Mouse (Mus musculus) intestine, postnatal 0 days (tissue): ENCODE results near the gene Lgals7. TPM values are rescaled to one million over a fixed set of nuclear protein-coding genes. Genes with fewer than 3 reads are reported as not detected.
A peak's percentile ranks its signal among the peaks of the same experiment; 100 is the strongest.

Experiments
- ATAC-seq: fragments of 200-750 bp; cut with Nextera tagmentation; 2 replicates; pipeline ENCODE4 v1.8.0; 2017; ENCODE audit warnings: mild to moderate bottlenecking, moderate TSS enrichment, moderate library complexity
- H3K27ac ChIP-seq: fragments of 300-500 bp; sonication (generic); 2 replicates; pipeline ENCODE4 v1.5.1; 2014; ENCODE audit warnings: mild to moderate bottlenecking, low read depth, low read length, moderate library complexity
- H3K27me3 ChIP-seq: fragments of 300-500 bp; sonication (generic); replicated peaks from 2 replicates; pipeline ENCODE4 v1.6.1; 2014; ENCODE audit warnings: low read length, mixed read lengths; ENCODE audit not compliant: control insufficient read depth, insufficient read depth
- H3K36me3 ChIP-seq: fragments of 300-500 bp; sonication (generic); 2 replicates; pipeline ENCODE4 v1.6.1; 2014; ENCODE audit warnings: mild to moderate bottlenecking, moderate library complexity; ENCODE audit not compliant: control insufficient read depth, insufficient read depth
- H3K4me1 ChIP-seq: fragments of 300-500 bp; sonication (generic); replicated peaks from 2 replicates; pipeline ENCODE4 v1.6.1; 2014; ENCODE audit warnings: antibody characterized with exemption, low read length, mixed read lengths; ENCODE audit not compliant: control insufficient read depth, insufficient read depth
- H3K4me2 ChIP-seq: fragments of 300-500 bp; sonication (generic); replicated peaks from 2 replicates; pipeline ENCODE4 v1.6.1; 2014; ENCODE audit warnings: low read depth, mild to moderate bottlenecking, moderate library complexity
- H3K4me3 ChIP-seq: fragments of 300-500 bp; sonication (generic); 2 replicates; pipeline ENCODE4 v1.5.1; 2014; ENCODE audit warnings: low read depth, low read length
- H3K9ac ChIP-seq: fragments of 300-500 bp; sonication (generic); 2 replicates; pipeline ENCODE4 v1.6.1; 2014; ENCODE audit warnings: mild to moderate bottlenecking, low read depth, low read length
- H3K9me3 ChIP-seq: fragments of 300-500 bp; sonication (generic); 2 replicates; pipeline ENCODE4 v1.6.1; 2016; ENCODE audit warnings: mixed run types; ENCODE audit not compliant: control insufficient read depth
- CTCF ChIP-seq: sonication (generic); IDR thresholded peaks from 2 replicates; pipeline ENCODE4 v1.5.1; 2016; ENCODE audit warnings: low read depth, mild to moderate bottlenecking, control low read depth, antibody characterized with exemption, moderate library complexity
- WGBS: fragments of 180-500 bp; shearing (Covaris S2); extraction: QIAGEN DNeasy Blood & Tissue Kit; methylation state at CpG from one replicate; pipeline ENCODE4 v1.1.7; 2014; 5-methylcytosine and 5-hydroxymethylcytosine counted together
- polyA plus RNA-seq: library from polyadenylated mRNA; unstranded; fragments of >200 nt; fragmentation: Nextera tagmentation; extraction: Ambion mirVana; gene quantifications from 2 replicates; pipeline ENCODE4 v1.2.1, GENCODE M21; 2015

Gene Lgals7
- polyA plus RNA-seq, 1 experiment from 2014 or later = 2.0 TPM

- WGBS = 2% methylated on average over 22 of the region's 27 CpGs
- no peaks in the 10 kb centered on the region for H3K9me3 ChIP-seq
- no peak overlapping the region for H3K9ac ChIP-seq
- H3K27ac ChIP-seq = no peak overlapping the region
- peak overlapping the region; percentile 25 for H3K4me3 ChIP-seq
- H3K36me3 ChIP-seq = peaks cover 24% of the 10 kb centered on the region
- H3K27me3 ChIP-seq = peaks cover 15% of the 10 kb centered on the region
- no peaks in the 10 kb centered on the region for H3K4me1 ChIP-seq
- 0 out of 2 replicates have a peak, but pooled peaks have one; percentile 5 for ATAC-seq
- TF ChIP-seq CTCF = no peak
- peak overlapping the region; percentile 61 for H3K4me2 ChIP-seq
Observed at GRCm38 (mm10) chr7:28888701-28889161, 25.1 kb downstream of the Lgals7 start.

- no peak overlapping the region for H3K27ac ChIP-seq
- no peak overlapping the region for H3K4me2 ChIP-seq
- WGBS = 81% methylated on average over 17 of the region's 17 CpGs
- no peaks in the 10 kb centered on the region for H3K9me3 ChIP-seq
- TF ChIP-seq CTCF = no peak
- peaks cover 63% of the 10 kb centered on the region for H3K36me3 ChIP-seq
- H3K4me1 ChIP-seq = no peaks in the 10 kb centered on the region
- no peak overlapping the region for H3K4me3 ChIP-seq
- no peak overlapping the region for H3K9ac ChIP-seq
- ATAC-seq = no peak
- peaks cover 7% of the 10 kb centered on the region for H3K27me3 ChIP-seq
Observed at GRCm38 (mm10) chr7:28892601-28893000, 28.9 kb downstream of the Lgals7 start.

GRCm38 (mm10) chr7:28893643-28894265 is 30.1 kb downstream of the Lgals7 start:
- Histone ChIP-seq H3K9ac (no peak overlapping the region), H3K9me3 (no peaks in the 10 kb centered on the region), H3K27ac (no peak overlapping the region), H3K36me3 (peaks cover 74% of the 10 kb centered on the region), H3K4me1 (no peaks in the 10 kb centered on the region), H3K27me3 (peaks cover 1% of the 10 kb centered on the region; the same call in 1 of the 2 replicates), H3K4me3 (no peak overlapping the region), H3K4me2 (no peak overlapping the region)
- no peak for ATAC-seq
- peak; percentile 81 for TF ChIP-seq CTCF
- 46% methylated on average over 7 of the region's 7 CpGs for WGBS

- WGBS = 58% methylated on average over 5 of the region's 5 CpGs
- no peaks in the 10 kb centered on the region for H3K27me3 ChIP-seq
- ATAC-seq = no peak
Observed at GRCm38 (mm10) chr7:28894942-28895341, 31.3 kb downstream of the Lgals7 start.

GRCm38 (mm10) chr7:28897661-28898060 is 34.0 kb downstream of the Lgals7 start:
- no peak overlapping the region for H3K27ac ChIP-seq
- no peaks in the 10 kb centered on the region for H3K27me3 ChIP-seq
- no peaks in the 10 kb centered on the region for H3K4me1 ChIP-seq
- peaks cover 98% of the 10 kb centered on the region for H3K36me3 ChIP-seq
- H3K4me3 ChIP-seq = no peak overlapping the region
- H3K4me2 ChIP-seq = no peak overlapping the region
- H3K9ac ChIP-seq = no peak overlapping the region
- H3K9me3 ChIP-seq = no peaks in the 10 kb centered on the region
- no peak for ATAC-seq
- TF ChIP-seq CTCF = no peak
- WGBS = 94% methylated on average over 6 of the region's 6 CpGs

More at GRCm38 (mm10) chr7:28894942-28895341, 31.3 kb downstream of the Lgals7 start:
- H3K9ac ChIP-seq = no peak overlapping the region
- TF ChIP-seq CTCF = no peak
- H3K4me3 ChIP-seq = no peak overlapping the region
- H3K4me2 ChIP-seq = no peak overlapping the region
- H3K4me1 ChIP-seq = no peaks in the 10 kb centered on the region
- no peaks in the 10 kb centered on the region for H3K9me3 ChIP-seq
- H3K36me3 ChIP-seq = peaks cover 86% of the 10 kb centered on the region
- H3K27ac ChIP-seq = no peak overlapping the region

GRCm38 (mm10) chr7:28899972-28900371 is 36.3 kb downstream of the Lgals7 start:
- ATAC-seq = no peak
- Histone ChIP-seq H3K4me2 (no peak overlapping the region), H3K36me3 (peaks cover 100% of the 10 kb centered on the region), H3K9me3 (no peaks in the 10 kb centered on the region), H3K4me3 (no peak overlapping the region), H3K27me3 (no peaks in the 10 kb centered on the region), H3K4me1 (no peaks in the 10 kb centered on the region), H3K9ac (no peak overlapping the region), H3K27ac (no peak overlapping the region)
- WGBS = 80% methylated on average over 4 of the region's 4 CpGs
- peak; percentile 49 for TF ChIP-seq CTCF
